Mouse (Mus musculus) midbrain, embryonic 16.5 days (tissue): ENCODE data around the gene Kcp. TPM values are rescaled to one million over a fixed set of nuclear protein-coding genes. Genes with fewer than 3 reads are reported as not detected.
A peak's percentile ranks its signal among the peaks of the same experiment; 100 is the strongest.

ENCODE experiments used
- ATAC-seq: fragments of 200-750 bp; cut with Nextera tagmentation; 2 replicates; pipeline ENCODE4 v1.8.0; 2017; ENCODE audit warnings: moderate TSS enrichment
- H3K27ac ChIP-seq: fragments of 300-500 bp; sonication (generic); 2 replicates; pipeline ENCODE4 v1.5.1; 2014; ENCODE audit warnings: mild to moderate bottlenecking, low read length, mixed read lengths
- H3K27me3 ChIP-seq: fragments of 300-500 bp; sonication (generic); 2 replicates; pipeline ENCODE4 v1.6.1; 2014; ENCODE audit warnings: low read depth, low read length, mixed read lengths; ENCODE audit not compliant: control insufficient read depth, insufficient read depth
- H3K36me3 ChIP-seq: fragments of 300-500 bp; sonication (generic); 2 replicates; pipeline ENCODE4 v1.6.1; 2014; ENCODE audit warnings: mild to moderate bottlenecking, low read length, moderate library complexity, mixed read lengths; ENCODE audit not compliant: control insufficient read depth, insufficient read depth
- H3K4me1 ChIP-seq: fragments of 300-500 bp; sonication (generic); 2 replicates; pipeline ENCODE4 v1.6.1; 2014; ENCODE audit warnings: mild to moderate bottlenecking, low read length, mixed read lengths; ENCODE audit not compliant: control insufficient read depth, insufficient read depth
- H3K4me2 ChIP-seq: fragments of 300-500 bp; sonication (generic); 2 replicates; pipeline ENCODE4 v1.6.1; 2014; ENCODE audit warnings: mild to moderate bottlenecking, low read length, mixed read lengths
- H3K4me3 ChIP-seq: fragments of 300-500 bp; sonication (generic); 2 replicates; pipeline ENCODE4 v1.5.1; 2014; ENCODE audit warnings: low read depth, mild to moderate bottlenecking, low read length, moderate library complexity, mixed read lengths
- H3K9ac ChIP-seq: fragments of 300-500 bp; sonication (generic); 2 replicates; pipeline ENCODE4 v1.6.1; 2014; ENCODE audit warnings: low read depth, low read length, mixed read lengths
- H3K9me3 ChIP-seq: fragments of 300-500 bp; sonication (generic); replicated peaks from 2 replicates; pipeline ENCODE4 v1.6.1; 2014; ENCODE audit warnings: mild to moderate bottlenecking, low read length, mixed read lengths; ENCODE audit not compliant: control insufficient read depth, poor library complexity, severe bottlenecking
- WGBS: fragments of 180-500 bp; shearing (Covaris S2); extraction: QIAGEN DNeasy Blood & Tissue Kit; methylation state at CpG from one replicate; pipeline ENCODE4 v1.1.7; 2014; 5-methylcytosine and 5-hydroxymethylcytosine counted together
- polyA plus RNA-seq: library from polyadenylated mRNA; unstranded; fragments of >200 nt; fragmentation: Nextera tagmentation; extraction: Ambion mirVana; gene quantifications from 2 replicates; pipeline ENCODE4 v1.2.1, GENCODE M21; 2015

The Kcp gene
- polyA plus RNA-seq, 1 experiment from 2014 or later, result 16.7 TPM

DNA sequence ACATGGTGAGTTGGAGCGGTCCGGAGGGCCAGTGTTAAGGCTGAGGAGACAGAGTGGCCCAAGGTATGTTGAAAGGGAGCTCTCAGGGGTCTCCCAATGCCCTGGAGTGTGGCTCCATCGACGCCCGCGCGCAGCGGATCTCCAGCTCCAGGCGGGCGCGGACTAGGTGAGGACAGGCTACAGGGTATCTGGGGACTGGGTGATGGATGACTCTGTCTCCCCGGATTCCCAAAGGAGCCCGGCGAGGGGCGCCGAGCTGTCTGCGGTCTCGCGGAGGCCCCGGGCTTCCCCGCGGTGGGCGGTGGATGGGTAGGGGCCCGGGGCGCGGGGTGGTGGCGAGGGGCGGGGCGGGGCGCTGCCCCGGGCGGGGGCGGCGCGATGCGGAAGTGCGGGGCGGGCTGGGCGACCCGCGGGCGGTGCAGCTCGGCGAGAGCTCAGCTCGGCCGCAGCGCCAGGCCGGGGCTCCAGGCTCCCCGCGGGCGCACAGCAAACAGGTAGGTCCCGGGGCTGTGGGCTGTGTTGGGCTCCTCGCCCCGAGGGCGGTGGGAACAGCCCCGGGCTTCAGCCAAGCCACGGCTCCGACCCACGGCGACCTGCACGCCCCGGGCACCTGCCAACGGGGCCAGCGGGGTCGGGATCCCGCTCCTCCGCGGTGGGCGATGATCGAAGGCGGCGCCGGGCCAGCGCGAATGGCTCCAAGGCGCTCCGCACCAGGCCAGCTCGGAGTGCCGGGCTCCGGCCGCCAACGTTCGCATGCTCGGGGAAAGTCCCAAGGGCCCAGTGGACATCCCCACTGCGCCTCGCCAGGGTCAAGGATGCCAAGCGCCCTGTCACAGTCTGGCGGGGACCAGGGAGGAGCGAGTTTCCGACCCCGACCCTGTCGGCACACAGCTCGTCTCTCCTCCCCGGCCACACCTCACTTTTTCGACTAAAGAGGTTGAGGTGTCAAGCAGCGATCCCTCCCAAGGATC is 18.8 kb upstream of the Kcp start, which contains the start of gene Irf5:
Gene Irf5 (plus strand): TSS at position 345 of the 971 bp plus-strand sequence.
- peak; percentile 58 for ATAC-seq
- H3K9me3 ChIP-seq, result no peaks in the 10 kb centered on the region

DNA sequence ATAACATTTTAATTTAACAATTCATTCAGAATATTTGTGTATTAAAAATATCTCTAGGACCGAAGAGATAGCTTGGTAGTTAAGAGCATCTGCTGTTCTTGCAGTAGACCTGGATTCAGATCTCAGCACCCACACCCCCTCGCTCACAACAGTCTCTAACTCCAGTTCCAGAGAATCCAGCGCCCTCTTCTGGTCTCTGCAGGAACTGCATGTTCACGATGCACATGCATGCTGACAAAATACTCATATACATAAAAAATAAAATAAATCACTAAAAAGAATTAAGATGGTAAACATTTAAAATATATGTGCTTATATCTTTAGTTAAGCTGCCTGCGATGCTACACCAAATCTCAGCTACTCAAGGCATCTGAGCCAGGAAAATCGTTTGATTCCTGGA is 17.5 kb upstream of the Kcp start:
- no peak overlapping the region for H3K27ac ChIP-seq
- 65% methylated on average over 6 of the region's 6 CpGs for WGBS
- H3K27me3 ChIP-seq, result peaks cover 20% of the 10 kb centered on the region
- H3K9me3 ChIP-seq, result no peaks in the 10 kb centered on the region
- H3K4me1 ChIP-seq, result peaks cover 10% of the 10 kb centered on the region
- no peak overlapping the region for H3K4me2 ChIP-seq
- ATAC-seq, result no peak
- H3K36me3 ChIP-seq, result no peaks in the 10 kb centered on the region
- H3K9ac ChIP-seq, result no peak overlapping the region
- no peak overlapping the region for H3K4me3 ChIP-seq

More for the DNA sequence above, 18.8 kb upstream of the Kcp start, which contains the start of gene Irf5:
- Histone ChIP-seq H3K36me3 (no peaks in the 10 kb centered on the region), H3K4me1 (peaks cover 10% of the 10 kb centered on the region), H3K9ac (peak within 1 kb of the TSS; percentile 57; the same call in 1 of the 2 replicates), H3K4me2 (peak within 1 kb of the TSS; percentile 97), H3K27me3 (peaks cover 31% of the 10 kb centered on the region), H3K27ac (no peak within 1 kb of the TSS), H3K4me3 (peak within 1 kb of the TSS; percentile 50)
- under 1% methylated on average over 70 of the region's 96 CpGs for WGBS

DNA sequence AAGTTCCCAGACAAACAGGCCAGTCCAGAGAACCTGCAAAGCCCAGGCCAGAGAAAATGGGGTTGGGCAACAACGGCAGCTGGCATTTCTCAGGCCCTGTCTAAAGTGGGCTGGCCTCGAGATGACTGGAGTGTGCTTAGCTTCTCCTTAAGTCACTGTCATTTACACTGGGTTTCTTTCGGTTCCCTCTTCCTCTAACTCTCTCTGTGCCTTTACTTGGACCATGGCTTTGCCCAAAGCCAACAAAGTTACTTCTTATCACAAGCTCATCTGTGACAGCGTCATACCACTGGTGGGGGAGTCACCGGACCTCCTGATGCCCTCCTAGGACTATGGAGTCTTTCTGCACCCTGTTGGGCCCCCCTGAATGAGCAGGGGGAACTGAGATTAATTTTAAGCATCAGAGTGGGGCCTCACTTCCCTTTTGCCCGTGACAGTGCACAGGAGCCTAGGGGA is 16.3 kb upstream of the Kcp start:
- H3K4me3 ChIP-seq, result no peak overlapping the region
- peaks cover 10% of the 10 kb centered on the region for H3K4me1 ChIP-seq
- H3K36me3 ChIP-seq, result no peaks in the 10 kb centered on the region
- no peak overlapping the region for H3K27ac ChIP-seq
- no peaks in the 10 kb centered on the region for H3K9me3 ChIP-seq
- no peak overlapping the region for H3K9ac ChIP-seq
- ATAC-seq, result no peak
- H3K4me2 ChIP-seq, result no peak overlapping the region
- H3K27me3 ChIP-seq, result peaks cover 16% of the 10 kb centered on the region
- 75% methylated on average over 6 of the region's 6 CpGs for WGBS

DNA sequence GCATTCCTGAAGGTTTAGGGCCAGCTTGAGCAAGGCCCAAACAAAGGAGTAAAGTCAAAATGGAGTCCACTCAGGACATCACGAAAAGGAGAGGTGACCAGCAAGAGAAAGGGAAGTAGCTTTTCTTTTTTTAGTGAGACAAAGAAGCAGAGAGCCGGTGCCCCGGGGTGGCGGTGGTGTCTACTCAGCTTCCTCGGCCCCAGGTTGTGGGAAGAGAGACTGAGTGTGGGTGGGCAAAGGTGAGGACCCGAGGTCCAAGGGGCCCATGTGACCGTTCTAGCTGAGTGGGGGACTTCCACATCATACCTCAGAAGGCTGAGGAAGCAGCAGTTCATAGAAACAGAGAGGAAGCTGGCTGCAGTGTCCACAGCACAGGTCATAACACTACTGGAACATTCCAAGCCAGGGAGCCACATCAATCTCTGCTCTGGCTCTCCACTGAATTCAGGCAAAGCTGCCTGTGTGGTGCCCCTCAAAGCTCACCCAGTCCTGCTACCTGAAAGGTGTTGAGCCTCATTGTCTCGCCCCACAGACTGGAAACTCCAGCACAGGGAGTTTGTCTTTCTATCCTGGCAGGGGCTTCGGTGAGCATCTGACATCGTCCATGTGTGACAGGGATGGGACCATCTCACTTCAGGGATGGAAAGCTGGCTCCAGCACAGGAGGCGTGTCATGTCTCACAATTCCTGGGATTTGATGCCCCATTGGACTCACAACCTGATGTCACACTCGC is 15.7 kb upstream of the Kcp start:
- ATAC-seq, result no peak
- WGBS, result 78% methylated on average over 12 of the region's 12 CpGs
- no peak overlapping the region for H3K27ac ChIP-seq

DNA sequence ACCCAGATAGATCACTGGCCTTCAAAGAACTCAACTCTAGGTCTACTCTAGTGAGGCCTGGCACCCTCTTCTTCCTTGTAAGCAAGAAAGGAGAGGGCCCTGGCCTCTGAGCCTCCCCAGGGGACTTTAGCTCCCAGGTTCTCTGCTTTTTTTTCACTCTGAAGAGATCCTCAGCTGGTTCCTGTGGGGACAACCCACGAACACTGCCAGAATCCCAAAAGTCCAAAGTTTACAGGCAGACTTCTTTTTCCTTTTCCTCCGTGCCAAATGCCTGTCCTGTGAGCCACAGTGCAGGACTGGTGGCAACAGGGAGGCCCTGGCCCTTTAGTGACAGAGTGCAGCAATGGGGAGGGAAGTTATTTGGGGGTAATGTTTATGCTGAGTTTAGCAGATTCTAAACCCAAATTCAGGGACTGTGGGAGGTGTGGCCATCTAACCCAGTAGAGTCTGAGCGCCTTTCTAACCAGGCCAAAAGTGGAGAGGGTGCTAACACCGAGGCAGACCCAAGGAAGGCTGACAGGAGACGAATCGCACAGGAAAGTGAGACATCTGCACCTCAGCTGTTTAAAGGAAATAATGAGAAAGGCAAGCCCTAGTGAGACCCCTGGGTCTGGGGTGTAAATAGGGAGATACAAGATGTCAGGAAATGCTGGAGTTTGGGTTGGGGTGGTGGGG is 15.0 kb upstream of the Kcp start:
- no peaks in the 10 kb centered on the region for H3K9me3 ChIP-seq
- H3K4me1 ChIP-seq, result peaks cover 10% of the 10 kb centered on the region
- H3K27ac ChIP-seq, result no peak overlapping the region
- H3K4me2 ChIP-seq, result no peak overlapping the region
- 79% methylated on average over 6 of the region's 6 CpGs for WGBS
- peaks cover 4% of the 10 kb centered on the region for H3K27me3 ChIP-seq
- H3K4me3 ChIP-seq, result no peak overlapping the region
- ATAC-seq, result no peak
- H3K36me3 ChIP-seq, result no peaks in the 10 kb centered on the region
- no peak overlapping the region for H3K9ac ChIP-seq

More for the DNA sequence above, 15.7 kb upstream of the Kcp start:
- no peaks in the 10 kb centered on the region for H3K9me3 ChIP-seq
- H3K4me1 ChIP-seq, result peaks cover 10% of the 10 kb centered on the region
- no peak overlapping the region for H3K4me3 ChIP-seq
- no peak overlapping the region for H3K4me2 ChIP-seq
- no peaks in the 10 kb centered on the region for H3K36me3 ChIP-seq
- H3K9ac ChIP-seq, result no peak overlapping the region
- H3K27me3 ChIP-seq, result peaks cover 11% of the 10 kb centered on the region

DNA sequence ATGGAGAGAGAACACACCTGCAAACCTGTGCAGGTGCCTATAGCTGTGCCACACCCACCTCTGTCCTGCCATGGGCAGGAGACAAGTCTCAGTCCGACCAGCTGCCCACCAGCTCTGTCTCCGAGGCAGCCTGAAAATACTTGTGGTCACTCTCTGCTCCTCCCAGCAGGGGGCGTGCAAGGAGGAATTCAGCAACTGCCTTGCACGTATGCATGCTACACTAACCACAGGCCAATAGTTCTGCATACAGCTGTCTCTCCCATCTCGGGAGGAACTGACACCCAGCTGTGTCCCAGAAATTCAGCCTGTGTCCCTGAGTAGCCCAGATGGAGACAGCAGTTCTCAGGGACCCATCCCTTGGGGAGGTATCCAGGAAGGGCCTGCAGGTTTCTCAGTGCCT is 9.4 kb upstream of the Kcp start:
- H3K4me2 ChIP-seq, result no peak overlapping the region
- 0 out of 2 replicates have a peak, but pooled peaks cover 2% of the 10 kb centered on the region for H3K4me1 ChIP-seq
- ATAC-seq, result no peak
- no peaks in the 10 kb centered on the region for H3K9me3 ChIP-seq
- H3K27ac ChIP-seq, result no peak overlapping the region
- no peaks in the 10 kb centered on the region for H3K36me3 ChIP-seq
- no peak overlapping the region for H3K4me3 ChIP-seq
- no peak overlapping the region for H3K9ac ChIP-seq
- 8% methylated on average over 5 of the region's 5 CpGs for WGBS
- no peaks in the 10 kb centered on the region for H3K27me3 ChIP-seq

DNA sequence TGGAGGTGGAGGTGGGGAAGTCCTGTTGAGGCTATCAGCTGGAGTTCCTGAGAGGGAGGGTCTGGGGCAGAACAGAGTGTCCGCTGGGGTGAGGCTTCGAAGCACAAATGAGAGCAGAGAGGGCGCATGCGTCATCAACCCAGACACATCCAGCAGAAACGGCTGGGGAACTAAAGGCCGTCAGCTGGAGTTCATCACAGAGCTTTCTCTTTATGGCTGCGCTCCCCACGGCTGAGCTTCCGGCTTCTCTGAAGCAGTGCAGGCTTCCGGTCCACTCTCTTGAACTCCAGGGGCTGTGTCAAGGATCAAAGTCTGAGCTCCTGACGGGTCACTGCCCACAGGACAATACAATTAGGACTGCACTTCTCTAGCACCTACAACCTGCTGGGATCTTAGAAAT is 5.5 kb upstream of the Kcp start:
- no peaks in the 10 kb centered on the region for H3K9me3 ChIP-seq
- no peak overlapping the region for H3K27ac ChIP-seq
- H3K27me3 ChIP-seq, result peaks cover 2% of the 10 kb centered on the region; the same call in 1 of the 2 replicates
- ATAC-seq, result peak; percentile 67
- 0 out of 2 replicates have a peak overlapping the region, but pooled peaks have one; percentile 12 for H3K9ac ChIP-seq
- H3K4me3 ChIP-seq, result peak overlapping the region; percentile 2; the same call in 1 of the 2 replicates
- no peaks in the 10 kb centered on the region for H3K36me3 ChIP-seq
- WGBS, result under 1% methylated on average over 11 of the region's 11 CpGs
- peak overlapping the region; percentile 35 for H3K4me2 ChIP-seq
- 0 out of 2 replicates have a peak, but pooled peaks cover 2% of the 10 kb centered on the region for H3K4me1 ChIP-seq

DNA sequence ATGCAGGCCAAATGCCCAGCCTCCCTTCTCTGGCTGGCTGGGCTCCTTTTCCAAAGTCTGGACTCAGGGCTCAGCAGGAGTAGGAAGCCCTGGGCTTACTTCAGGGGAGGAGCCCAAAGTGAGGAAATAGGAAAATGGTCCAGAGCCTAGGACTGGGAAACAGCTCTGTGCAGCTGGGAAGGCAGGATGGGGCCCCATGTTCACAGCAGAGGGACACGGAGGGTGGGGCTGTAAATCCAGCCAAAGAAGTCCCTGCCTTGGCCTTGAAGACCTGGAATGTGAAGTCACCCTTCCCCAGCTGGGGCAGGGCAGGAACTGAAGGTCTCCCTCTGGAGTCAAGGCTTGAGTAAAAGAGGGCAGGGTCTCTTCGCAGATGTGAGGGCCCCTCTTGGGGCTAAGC is 1.3 kb upstream of the Kcp start:
- Histone ChIP-seq H3K4me1 (0 out of 2 replicates have a peak, but pooled peaks cover 6% of the 10 kb centered on the region), H3K9ac (no peak overlapping the region), H3K4me3 (no peak overlapping the region), H3K27ac (no peak overlapping the region), H3K4me2 (no peak overlapping the region), H3K27me3 (peaks cover 15% of the 10 kb centered on the region), H3K9me3 (no peaks in the 10 kb centered on the region), H3K36me3 (no peaks in the 10 kb centered on the region)
- ATAC-seq, result no peak
- WGBS, result 49% methylated on average over 2 of the region's 2 CpGs
